Comparison of ENCODE assay signal across 22 mouse cellular contexts in the genomic region with DNA sequence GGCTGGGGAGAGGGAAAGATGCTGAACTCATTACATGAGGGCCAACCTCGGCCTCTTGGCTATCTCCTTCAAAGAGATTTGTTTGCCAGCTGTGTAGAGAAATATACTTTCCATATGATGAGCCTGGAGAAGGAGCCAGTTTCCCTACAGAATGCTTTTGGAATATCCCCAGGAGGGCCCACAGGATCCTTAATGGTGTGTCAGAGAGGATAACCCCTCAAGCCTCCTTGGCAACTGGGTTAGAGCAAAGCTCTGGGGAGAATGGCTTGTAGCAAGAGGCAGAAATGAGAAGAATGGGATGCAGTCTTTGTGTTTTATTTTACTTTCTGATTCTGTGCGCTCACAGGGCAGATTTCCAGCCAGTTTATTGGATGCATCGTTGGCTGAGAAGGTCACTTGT.
"Had no signal": no experiment of that assay in that cellular context is flagged by ENCODE, and none has a peak within 500 bp of the region (broad histone marks: within the 10 kb centered on the region; RNA-seq: fewer than 3 reads in every experiment).

No protein-coding gene starts in this region.

- H3K4me1 ChIP-seq: intestine, embryonic 15.5 days; kidney, embryonic 15.5 days; liver, embryonic 12.5 days; liver, embryonic 15.5 days; lung, embryonic 15.5 days; megakaryocyte, embryonic 14.5 days; midbrain, embryonic 10.5 days; midbrain, embryonic 13.5 days had no signal

- DNase-seq: kidney, adult 11 months; kidney, adult 8-10 months; kidney, postnatal 10 days; left cerebral cortex, postnatal 4 days; liver; lung, adult 18-20 months; lung, postnatal 10 days; lung, postnatal 36 days; retina, postnatal 1 day; right cerebral cortex, postnatal 25 days; thymus, adult 18-20 months; thymus, postnatal 36 days had no signal

- H3K9ac ChIP-seq: intestine, embryonic 15.5 days; kidney, embryonic 15.5 days; liver, embryonic 12.5 days; liver, embryonic 15.5 days; lung, embryonic 15.5 days; midbrain, embryonic 13.5 days had no signal

- H3K4me3 ChIP-seq: intestine, embryonic 15.5 days; kidney, embryonic 15.5 days; liver, embryonic 12.5 days; liver, embryonic 15.5 days; lung, embryonic 15.5 days; megakaryocyte, embryonic 14.5 days; midbrain, embryonic 10.5 days; midbrain, embryonic 13.5 days; myocyte had no signal

- H3K27ac ChIP-seq: intestine, embryonic 15.5 days; kidney, embryonic 15.5 days; liver, embryonic 12.5 days; liver, embryonic 15.5 days; lung, embryonic 15.5 days; midbrain, embryonic 10.5 days; midbrain, embryonic 13.5 days had no signal

- H3K36me3 ChIP-seq: intestine, embryonic 15.5 days; kidney, embryonic 15.5 days; liver, embryonic 12.5 days; liver, embryonic 15.5 days; lung, embryonic 15.5 days; midbrain, embryonic 10.5 days; midbrain, embryonic 13.5 days had no signal

- H3K27me3 ChIP-seq: intestine, embryonic 15.5 days; kidney, embryonic 15.5 days; liver, embryonic 12.5 days; liver, embryonic 15.5 days; lung, embryonic 15.5 days; megakaryocyte, embryonic 14.5 days; midbrain, embryonic 13.5 days had no signal

- ATAC-seq: intestine, embryonic 15.5 days; liver, embryonic 12.5 days; midbrain, embryonic 13.5 days; midbrain, embryonic 16.5 days had no signal

- H3K9me3 ChIP-seq: intestine, embryonic 15.5 days; kidney, embryonic 15.5 days; liver, embryonic 12.5 days; liver, embryonic 15.5 days; lung, embryonic 15.5 days; midbrain, embryonic 10.5 days; midbrain, embryonic 13.5 days had no signal

- H3K4me2 ChIP-seq: intestine, embryonic 15.5 days; kidney, embryonic 15.5 days; liver, embryonic 12.5 days; liver, embryonic 15.5 days; lung, embryonic 15.5 days; midbrain, embryonic 13.5 days had no signal
